Mouse (Mus musculus): Measurements from ENCODE around the gene Tesc. TPM values are rescaled to one million over a fixed set of nuclear protein-coding genes. Genes with fewer than 3 reads are reported as not detected.

Gene Tesc
- total RNA-seq (2021), result 100 to 1,000 TPM; 149 to 166 TPM
- long read RNA-seq, experiment 1, transcript Tesc-201 (8 exons, 1,031 nt), result major isoform, 73 of 100 reads
- long read RNA-seq, experiment 1, transcript Tesc-203 (7 exons, 994 nt), result minor isoform, 7 of 100 reads
- long read RNA-seq, experiment 1, transcript Tesc-202 (8 exons, 981 nt), result minor isoform, 10 of 100 reads
- long read RNA-seq, experiment 1, partial matches to known transcripts, result 7 of 100 reads
- long read RNA-seq, experiment 1, other reads (novel, unspliced or antisense), result 3 of 100 reads
- long read RNA-seq, experiment 2, transcript Tesc-203 (7 exons, 994 nt), result minor isoform, 22 of 353 reads
- long read RNA-seq, experiment 2, transcript Tesc-201 (8 exons, 1,031 nt), result major isoform, 274 of 353 reads
- long read RNA-seq, experiment 2, transcript Tesc-202 (8 exons, 981 nt), result minor isoform, 29 of 353 reads
- long read RNA-seq, experiment 2, partial matches to known transcripts, result 18 of 353 reads
- long read RNA-seq, experiment 2, other reads (novel, unspliced or antisense), result 10 of 353 reads

DNA sequence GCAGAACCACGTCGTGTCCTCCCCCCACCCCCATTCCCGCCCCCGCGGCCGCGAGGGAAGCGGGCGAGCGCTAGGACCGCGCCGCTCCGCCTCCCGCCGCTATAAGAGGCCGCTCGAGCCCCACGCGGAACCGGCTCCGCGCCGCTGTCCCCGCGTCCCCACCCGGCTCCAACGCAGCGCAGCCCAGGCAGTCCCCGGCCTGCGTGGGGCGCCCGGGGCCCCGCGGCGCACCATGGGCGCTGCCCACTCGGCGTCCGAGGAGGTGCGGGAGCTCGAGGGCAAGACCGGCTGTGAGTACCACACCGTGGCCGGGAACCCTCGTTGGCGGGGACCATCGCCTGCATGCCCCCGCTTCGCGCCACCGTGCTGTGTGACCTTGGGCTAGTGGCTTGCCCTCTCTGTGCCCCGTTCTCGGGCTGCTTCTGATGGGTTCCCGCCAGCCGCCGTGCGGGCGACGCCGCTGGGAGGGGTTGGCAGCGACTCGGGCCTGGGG lies at the start of gene Tesc:
Tesc (plus strand) TSS at position 46 of the 493 bp plus-strand sequence.
- DNase-seq (ENCODE audit: low spot score in 2 of 2), result peak; percentile 62 to 70

DNA sequence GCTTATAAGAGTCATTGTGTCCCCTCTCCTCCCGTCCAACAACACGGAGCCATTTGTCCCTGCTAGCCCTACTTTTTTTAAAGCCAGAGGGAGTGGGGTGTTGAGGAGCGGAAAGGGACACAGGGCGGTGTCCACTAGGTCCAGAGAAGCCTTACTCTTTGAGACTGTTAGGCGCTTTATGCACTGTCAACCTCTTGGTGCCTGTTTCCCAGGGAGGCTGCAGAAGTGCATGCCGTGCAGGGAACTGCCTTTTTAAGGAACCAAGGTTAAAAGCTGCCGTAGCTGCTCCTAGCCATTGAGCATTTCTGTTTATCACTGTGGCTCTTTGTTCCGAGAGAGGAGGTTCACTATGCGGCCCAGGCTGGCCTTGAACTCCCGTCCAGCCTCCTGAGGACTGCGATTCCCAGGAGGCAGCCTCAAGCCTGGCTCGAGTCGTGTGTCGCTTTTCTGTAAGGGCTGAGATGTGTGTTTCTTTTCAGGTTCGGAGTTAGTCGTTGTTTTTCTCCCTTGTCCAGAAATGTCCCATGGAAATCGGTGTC lies 49.3 kb upstream of the Tesc start:
- no peak for DNase-seq (ENCODE audit: low spot score in 2 of 2)

DNA sequence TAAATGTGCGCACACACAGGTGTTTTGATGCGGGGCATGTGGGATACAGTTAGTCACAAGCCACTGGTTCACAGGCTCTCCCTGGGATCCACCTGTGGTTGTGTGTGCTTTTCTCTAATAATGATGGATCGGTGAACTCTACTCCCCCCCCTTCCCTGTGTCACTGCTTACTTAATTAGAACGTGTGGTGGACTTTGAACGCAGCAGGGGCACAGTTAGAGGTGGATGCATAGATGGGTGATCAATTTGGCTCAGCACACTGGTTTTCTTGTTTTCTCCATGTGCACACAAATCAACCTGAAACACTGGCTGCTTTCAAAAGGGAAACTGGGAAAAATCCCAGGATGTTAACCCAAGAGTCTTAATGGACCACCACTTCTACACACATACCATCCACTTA lies 48.5 kb upstream of the Tesc start:
- no peak for DNase-seq (ENCODE audit: low spot score in 2 of 2)

DNA sequence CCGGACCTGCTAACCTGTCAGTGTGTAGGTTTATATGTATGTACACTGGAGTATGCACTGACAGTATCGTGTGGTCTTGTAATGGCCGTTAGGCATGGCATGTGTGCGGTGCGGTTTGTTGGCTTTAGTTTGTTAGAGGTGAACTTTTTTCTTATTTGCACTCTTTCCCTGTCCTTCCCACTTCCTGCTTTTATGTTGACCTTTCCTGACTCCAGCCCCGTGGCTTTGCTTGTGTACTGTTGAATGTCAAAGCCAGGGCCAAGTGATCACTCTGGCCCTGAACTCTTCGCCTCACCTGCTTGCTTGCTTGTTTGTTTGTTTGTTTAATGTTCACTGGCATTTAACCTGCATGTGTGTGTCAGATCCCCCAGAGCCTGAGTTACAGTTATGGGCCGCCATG lies 46.6 kb upstream of the Tesc start:
- DNase-seq (ENCODE audit: low spot score in 2 of 2), result no peak

DNA sequence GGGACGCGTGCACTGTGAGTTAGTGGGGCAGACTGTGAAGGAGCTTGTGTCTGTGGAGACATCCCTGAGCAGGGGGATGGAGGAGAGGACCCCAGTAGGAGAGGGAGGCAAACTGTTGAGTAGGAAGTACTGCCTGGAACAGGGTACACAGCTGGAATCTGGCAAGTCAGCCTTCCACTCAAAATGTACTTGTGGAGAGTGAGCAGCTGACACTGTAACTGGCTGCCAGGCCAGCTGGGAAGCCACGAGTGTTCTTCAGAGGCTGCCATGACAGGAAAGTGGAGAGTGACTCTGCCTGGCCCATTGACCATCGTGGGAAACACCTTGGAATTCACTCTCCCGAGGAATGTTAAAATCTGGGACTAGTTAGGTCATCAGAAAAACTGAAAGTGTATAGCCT lies 45.6 kb upstream of the Tesc start:
- no peak for DNase-seq (ENCODE audit: low spot score in 2 of 2)

DNA sequence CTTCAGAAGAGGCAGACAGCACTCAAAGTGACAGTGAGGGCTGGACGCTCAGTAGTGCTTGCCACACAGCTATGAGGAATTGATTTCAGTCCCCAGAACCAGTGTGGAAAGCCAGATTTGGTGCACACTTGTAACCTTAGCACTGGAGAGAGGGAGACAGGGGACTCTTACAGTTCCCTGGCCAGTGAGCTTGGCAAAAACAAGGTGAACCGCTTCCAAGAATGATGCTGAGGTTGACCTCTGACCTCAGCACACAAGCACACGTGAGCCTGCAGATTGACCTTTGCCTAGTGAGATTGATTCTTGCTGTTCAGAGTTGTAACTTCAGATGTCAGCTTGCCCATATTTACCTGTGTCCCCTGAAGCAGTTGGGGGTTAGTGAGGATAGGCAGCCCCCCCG lies 41.2 kb upstream of the Tesc start:
- no peak for DNase-seq (ENCODE audit: low spot score in 2 of 2)

DNA sequence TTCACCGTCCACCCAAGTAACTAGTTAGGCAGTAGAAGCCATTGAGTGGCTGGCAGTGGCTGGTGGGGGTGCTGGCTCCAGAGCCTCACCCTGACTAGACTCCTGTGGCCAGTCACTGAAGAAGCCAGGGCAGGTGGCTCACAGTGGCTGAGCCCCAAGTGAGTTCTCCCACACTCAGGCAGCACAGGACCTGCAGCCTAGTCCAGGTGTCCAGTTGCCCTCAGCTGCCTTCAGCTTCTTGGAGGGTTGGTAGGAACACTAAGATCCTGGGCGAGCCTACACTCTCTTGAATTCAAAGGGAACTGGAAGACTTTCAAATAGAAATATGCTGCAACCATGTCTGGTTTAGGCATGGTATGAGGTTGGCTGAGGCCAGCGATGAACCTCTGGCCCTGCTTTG lies 39.7 kb upstream of the Tesc start:
- no peak for DNase-seq (ENCODE audit: low spot score in 2 of 2)

DNA sequence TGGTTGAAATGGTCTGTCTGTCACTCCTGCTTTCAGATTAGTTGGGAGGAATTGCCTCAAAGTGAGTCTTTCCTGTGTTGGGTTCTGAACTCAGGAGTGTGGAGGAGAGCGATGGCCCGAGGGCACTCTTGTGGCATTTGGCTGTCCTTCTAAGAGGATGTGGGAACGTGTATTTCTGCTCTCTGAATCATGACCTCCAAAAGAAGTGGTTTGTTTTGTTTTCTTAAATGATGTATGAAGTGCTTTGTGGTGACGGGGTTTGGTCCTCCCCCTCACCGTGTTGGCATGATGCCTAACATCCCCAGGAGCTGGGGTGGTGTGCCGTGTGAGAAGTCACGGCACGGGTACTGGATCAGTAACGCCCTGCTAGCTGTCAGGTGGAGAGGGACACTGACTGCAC lies 39.2 kb upstream of the Tesc start:
- no peak for DNase-seq (ENCODE audit: low spot score in 2 of 2)

DNA sequence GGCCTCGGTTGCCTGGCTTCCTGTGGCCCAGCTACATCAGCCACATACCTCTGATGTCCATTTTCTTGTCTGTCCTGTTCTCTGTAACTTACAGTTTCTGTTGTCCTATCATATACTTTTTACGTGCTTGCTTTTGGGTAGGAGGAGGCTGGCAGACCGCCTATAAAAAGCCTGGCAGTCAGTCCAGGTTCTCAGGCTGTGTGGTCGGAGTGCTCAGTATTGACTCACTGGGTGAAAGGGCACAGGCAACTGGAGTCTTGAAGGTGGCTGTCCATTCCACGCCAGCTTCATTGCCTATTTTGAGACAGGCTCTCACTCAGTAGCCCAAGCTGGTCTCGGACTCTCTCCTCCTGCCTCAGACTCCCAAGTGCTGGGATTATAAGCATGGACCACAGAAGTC lies 37.8 kb upstream of the Tesc start:
- DNase-seq (ENCODE audit: low spot score in 2 of 2), result no peak

DNA sequence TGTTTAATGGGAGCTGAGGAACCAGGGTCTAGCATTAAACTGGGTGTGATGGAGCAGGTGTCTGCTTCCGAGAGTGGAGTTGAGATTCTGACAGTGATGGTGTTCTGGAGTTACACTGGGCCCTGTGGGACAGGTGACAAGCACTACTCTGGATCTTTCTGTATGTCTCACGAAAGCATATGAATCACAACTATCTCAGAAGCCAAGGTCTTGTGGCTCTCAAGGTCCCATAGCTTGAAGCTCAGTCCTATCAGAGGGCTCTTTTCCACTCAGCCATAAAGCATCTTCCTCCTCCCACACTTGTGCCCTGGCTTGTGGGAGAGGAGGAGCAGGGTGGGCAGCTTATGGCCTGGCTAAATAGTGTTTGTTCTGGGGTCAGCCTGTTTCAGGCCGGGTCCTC lies 36.6 kb upstream of the Tesc start:
- DNase-seq (ENCODE audit: low spot score in 2 of 2), result no peak

DNA sequence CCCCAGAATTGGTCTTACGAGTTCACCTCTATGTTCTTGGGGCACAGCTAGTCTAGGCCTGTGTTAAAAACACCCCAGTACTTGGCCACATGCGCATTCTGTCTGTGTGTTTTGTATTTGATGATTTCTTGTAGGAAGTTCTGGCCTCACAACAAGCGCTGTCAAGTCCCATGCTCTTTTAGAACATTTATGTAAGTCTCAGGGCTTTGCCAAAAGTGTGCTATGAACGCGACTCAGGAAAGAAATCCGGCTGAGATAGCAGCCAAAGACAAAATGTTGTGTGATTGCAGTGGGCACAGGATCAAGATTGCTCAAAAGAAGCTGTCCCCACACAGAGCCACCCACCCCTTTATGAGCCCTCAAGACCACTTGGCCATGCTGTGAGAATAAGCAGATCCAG lies 34.0 kb upstream of the Tesc start:
- DNase-seq (ENCODE audit: low spot score in 2 of 2), result no peak

DNA sequence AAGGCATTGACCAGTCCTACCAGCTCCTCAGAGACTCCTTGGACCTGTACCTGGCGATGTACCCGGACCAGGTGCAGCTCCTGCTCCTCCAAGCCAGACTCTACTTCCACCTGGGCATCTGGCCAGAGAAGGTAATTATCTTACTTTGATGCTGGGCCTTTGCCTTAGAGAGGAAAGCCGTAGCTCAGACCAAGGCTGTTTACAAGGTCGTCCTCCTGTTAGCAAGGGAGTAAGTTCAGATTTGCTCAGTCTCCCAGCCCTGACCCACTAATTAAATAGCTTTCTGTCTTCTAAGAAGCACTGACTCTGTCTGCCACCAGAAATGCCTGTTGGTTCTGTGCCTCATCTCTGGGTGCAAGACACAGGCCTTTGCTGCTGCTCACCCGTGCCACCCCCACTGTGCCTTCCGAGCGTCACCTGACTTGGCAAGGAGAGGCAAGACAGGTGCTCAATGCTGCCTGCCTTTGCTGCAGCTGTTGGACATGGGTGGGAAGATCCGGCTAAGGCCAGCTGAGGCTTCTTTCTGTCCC lies 32.1 kb upstream of the Tesc start:
- DNase-seq (ENCODE audit: low spot score in 2 of 2), result no peak

DNA sequence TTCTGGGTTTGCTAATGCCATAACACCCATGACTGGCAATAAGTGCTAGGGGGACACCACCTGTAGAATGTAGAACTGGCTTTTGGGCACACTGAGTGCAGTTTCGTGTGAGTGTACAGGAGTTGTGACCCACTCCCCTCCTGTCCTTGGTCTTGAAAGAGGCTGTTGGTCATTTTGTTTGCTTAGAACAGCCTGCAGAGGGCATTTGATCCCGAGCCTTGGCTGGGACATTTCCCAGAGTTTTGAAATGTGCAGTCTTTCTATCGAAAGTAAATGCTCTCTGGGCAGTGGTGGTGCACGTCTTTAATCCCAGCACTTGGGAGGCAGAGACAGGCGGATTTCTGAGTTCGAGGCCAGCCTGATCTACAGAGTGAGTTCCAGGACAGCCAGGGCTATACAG lies 31.6 kb upstream of the Tesc start:
- DNase-seq (ENCODE audit: low spot score in 2 of 2), result no peak

DNA sequence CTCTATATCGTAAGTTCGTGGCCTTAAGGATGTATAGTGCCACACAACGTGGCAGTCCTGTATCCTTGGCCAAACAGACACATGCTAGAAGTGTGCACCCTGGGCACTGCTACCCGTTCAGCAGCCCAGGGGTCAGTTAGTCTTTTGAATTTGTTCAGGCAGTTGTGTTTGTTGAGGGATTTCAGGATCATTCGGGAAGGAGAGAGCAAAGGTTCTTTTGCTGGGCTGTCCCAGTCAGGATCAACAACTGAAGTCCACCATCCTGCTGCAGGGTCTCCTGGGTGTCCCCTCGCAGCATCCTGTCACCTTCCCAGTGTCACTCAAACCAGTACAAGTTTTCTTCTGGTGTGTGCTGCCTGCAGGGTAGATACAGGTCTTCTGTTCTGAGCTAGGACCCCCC lies 31.0 kb upstream of the Tesc start:
- DNase-seq (ENCODE audit: low spot score in 2 of 2), result no peak

DNA sequence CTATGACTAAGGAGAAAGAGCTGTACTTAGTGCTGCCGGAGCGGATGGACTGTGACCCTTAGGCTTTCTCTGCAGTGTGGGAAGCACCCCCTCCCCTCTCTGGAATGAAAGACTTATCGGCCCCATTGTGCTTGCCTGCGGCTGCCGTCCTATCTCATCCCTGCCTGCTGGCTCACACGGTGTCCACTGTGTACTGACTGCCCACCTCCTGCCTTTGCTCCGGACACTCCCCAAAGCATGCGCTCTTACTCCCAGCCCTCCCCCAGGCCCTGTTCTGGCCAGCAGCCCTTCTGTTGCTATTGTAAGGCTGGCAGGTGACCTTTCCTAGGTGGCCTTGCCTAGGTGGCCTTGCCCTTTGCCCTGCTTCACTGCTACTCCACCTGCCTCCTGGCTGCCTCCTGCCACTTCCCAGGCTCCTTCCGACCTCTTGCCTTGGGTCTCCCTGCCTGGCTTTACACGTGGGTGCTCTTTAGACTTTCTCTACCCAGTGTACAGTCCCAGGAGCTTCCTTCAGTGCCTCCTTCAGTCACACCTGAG lies 30.0 kb upstream of the Tesc start:
- DNase-seq (ENCODE audit: low spot score in 2 of 2), result no peak

DNA sequence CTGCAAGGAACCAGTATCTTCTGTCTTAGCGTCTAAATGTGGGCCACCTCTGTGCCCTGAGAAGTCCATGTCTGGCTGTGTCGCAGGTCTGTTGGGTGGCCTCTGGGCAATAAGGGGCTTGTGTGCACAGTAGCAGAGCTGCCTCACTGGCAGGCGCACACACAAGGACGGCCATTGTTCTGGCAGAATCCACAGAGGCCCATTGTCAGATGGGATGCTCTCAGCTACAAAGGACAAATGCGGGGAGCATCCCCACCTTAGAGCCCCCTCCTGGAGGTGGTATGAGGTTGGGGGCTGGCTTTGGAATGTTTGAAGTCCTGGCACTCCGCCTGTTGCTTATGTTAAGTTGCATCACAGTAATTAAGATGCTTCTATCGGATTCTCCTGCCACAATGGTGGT lies 28.5 kb upstream of the Tesc start:
- no peak for DNase-seq (ENCODE audit: low spot score in 2 of 2)

DNA sequence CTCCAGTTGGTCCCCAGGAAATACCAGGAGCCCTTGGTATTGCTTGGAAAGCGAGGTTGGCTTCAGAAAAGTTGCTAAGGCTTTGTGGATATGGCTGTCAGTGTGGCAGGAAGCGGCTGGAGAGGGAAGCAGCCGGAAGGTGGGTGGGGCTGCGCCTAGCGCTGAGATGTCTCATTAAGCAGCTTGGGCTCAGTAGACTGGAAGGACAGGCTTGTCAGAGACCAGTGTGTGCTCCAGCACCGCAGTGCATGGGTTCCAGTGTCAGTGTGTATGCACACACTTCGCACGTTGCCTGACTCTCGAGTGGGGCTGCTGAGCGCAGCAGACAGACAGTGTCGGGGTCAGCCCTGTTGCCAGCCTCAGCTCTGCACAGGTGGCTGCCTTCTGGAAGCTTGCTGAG lies 28.0 kb upstream of the Tesc start:
- no peak for DNase-seq (ENCODE audit: low spot score in 2 of 2)

DNA sequence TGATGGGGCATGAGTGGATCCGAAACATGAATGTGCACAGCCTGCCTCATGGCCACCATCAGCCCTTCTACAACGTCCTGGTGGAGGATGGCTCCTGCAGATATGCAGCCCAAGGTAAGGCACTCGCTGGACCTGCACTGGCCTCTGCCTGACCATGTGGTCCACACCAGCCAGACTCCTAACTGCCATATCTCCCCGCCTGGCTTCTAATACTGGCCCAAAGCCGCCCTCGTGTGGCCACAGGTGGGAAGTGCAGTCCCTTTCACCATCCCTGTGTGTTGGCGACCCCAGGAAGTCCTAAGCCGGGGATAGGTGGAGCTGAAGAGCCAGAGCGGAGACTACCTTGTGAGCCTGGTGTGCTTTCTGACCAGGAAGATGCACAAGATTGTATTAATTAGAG lies 25.5 kb upstream of the Tesc start:
- DNase-seq (ENCODE audit: low spot score in 2 of 2), result peak; percentile 69 to 76

DNA sequence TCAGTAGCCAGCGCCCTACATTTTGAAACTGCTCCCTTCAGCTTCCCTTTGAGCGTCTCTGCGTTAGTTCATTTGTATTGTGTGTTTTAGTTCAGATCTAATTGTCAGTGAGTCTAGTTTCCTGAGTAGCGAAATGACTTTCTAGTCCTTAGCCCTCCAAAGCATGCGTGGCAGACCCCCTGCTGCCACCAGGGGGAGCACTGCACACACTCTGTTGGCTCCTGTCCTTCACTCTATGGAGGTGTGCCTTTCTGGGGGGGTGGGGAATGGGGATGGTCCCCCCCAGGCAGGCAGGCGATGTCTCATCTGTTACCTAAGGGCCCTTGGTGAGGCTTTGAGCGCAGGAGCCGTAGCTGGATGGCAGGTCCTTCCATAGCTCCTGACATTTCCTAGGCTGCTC lies 22.9 kb upstream of the Tesc start:
- DNase-seq (ENCODE audit: low spot score in 2 of 2), result peak; percentile 71 to 73

DNA sequence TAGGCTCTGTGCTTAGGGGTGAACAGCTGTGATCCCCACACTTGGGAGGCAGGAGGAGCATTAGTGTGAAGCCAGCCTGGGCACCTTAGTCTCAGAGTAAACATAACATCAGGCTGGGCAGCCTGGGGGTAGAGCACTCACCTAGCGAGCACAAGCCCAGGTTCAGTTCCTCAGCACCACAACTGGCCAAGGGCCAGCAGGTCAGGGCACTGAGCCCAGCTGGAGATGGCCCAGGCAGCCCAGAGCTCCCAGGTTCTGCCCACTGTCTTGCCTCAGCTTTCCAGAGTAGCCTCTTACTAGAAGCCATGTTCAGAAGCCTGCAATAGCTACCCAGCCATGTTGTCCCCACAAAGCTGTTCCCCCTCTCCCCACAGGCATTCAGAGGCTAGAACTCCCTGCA lies 21.8 kb upstream of the Tesc start:
- DNase-seq (ENCODE audit: low spot score in 2 of 2), result no peak

DNA sequence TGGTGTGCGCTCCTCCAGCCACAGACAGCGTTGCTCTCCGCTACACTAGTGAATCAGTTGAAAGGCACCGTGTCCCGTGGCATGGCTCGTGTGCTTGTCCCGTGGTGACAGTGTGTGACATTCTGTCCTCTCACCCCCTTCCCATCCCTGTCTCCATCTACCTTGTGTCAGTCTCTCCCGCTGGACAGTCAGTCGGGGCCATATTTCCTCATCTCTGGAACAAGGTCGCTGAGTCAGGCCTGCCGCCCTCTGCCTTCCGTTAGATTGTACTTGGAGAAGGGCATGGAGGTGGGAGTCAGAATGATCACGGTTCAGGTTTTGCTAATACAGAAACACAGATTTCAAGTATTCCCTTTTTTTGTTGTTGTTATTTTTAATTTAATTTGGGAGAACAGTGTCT lies 19.2 kb upstream of the Tesc start:
- DNase-seq (ENCODE audit: low spot score in 2 of 2), result peak in 1 of 2 experiments; percentile 51

DNA sequence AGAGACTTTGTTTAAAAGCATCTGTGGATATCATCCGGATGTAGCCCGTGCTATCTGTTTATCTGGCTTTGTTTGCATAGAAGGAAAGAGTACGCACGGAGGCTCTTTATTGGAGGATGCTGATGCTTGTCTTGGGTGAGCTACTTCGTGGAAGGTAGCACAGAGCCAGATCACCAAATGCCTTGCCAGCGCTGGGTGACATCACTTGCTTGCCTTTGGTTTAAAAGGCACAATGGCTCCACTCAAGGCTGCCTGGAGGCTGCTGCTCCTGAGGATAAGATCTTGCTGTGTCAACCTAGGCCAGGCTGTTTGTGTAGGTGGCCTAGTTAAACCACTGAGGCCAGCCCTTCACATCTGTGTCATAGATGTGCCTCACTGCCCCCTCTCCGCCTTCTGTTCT lies 16.7 kb upstream of the Tesc start:
- DNase-seq (ENCODE audit: low spot score in 2 of 2), result no peak

Measured in adrenal gland, adult 18-20 months (tissue).